Comparison of ENCODE assay signal across 16 mouse cellular contexts in genomic region chr12:15562826-15563225, GRCm38 (mm10).
DNase-seq lines count a peak whose midpoint lies in the region.
"Had no signal": no experiment of that assay in that cellular context is flagged by ENCODE, and none has a peak within 500 bp of the region (broad histone marks: within the 10 kb centered on the region; RNA-seq: fewer than 3 reads in every experiment).

No protein-coding gene starts in this region.

- DNase-seq in embryo, embryonic 10.5 days (ENCODE audit: low spot score): peak; percentile 8
- no peak for DNase-seq in embryo, embryonic 9.5 days (ENCODE audit: extremely low spot score)
- DNase-seq in lung, postnatal 10 days: peak; percentile 2
- DNase-seq in lung, postnatal 25 days (ENCODE audit: low spot score): no peak
- peak; percentile 58 for DNase-seq in testis, postnatal 10 days (ENCODE audit: low spot score)
- DNase-seq in urinary bladder, postnatal 36 days (ENCODE audit: low spot score in 2 of 2): no peak
- DNase-seq: adrenal gland, adult 2 months; cerebellum, adult 11-12 months; cerebellum, adult 8-10 months; cerebellum, postnatal 10 days; cerebellum, postnatal 36 days; gastrocnemius, postnatal 10 days; gastrocnemius, postnatal 36 days; heart, adult 2 months; heart, postnatal 14 days; heart, postnatal 4 days had no signal

Comparison
In these comparisons a context has a peak if more than half of its experiments do, and no peak if none do; other contexts are left out.
1. DNase-seq: peak in embryo, embryonic 10.5 days (single experiment), lung, postnatal 10 days (single experiment) and testis, postnatal 10 days (single experiment); none in embryo, embryonic 9.5 days (single experiment), lung, postnatal 25 days (single experiment) and urinary bladder, postnatal 36 days (0 of 2).